Mouse (Mus musculus): ENCODE measurements at regions not wholly inside any gene's neighbourhood (a gene's known extent, or its start where the extent isn't known, plus 50 kb on each side); places are given as distances from the start of the nearest gene placed in this dataset.

- TF ChIP-seq CTCF (IDR thresholded peaks at IDR 0.05; ENCODE audit: low read depth) (no peak), EP300 (optimal IDR thresholded peaks at IDR 0.05) (no peak)
Measured at GRCm38 (mm10) chr1:76832311-76832710, 682.6 kb downstream of the Epha4 start.

Measured in stomach, postnatal 0 days (tissue).